Comparison of ENCODE assay signal across 8 mouse cellular contexts in genomic region chr10:24869760-24870290, GRCm38 (mm10). TPM values are rescaled to one million over a fixed set of nuclear protein-coding genes. Genes with fewer than 3 reads are reported as not detected.
A peak's percentile ranks its signal among the peaks of the same experiment; 100 is the strongest.
DNase-seq lines count a peak whose midpoint lies in the region; ATAC-seq and TF ChIP-seq lines count a peak whose summit lies in the region.

TSS of gene Med23 (plus strand) at chr10:24869986.

- no peaks in the 10 kb centered on the region for H3K27me3 ChIP-seq in ES-Bruce4 (ENCODE audit: control insufficient read depth, insufficient read depth, low read length, poor library complexity, severe bottlenecking)
- no peaks in the 10 kb centered on the region for H3K27me3 ChIP-seq in forebrain, embryonic 13.5 days
- no peaks in the 10 kb centered on the region for H3K27me3 ChIP-seq in liver, postnatal 0 days (ENCODE audit: insufficient read depth, low read length)
- no peaks in the 10 kb centered on the region for H3K27me3 ChIP-seq in neural tube, embryonic 14.5 days (ENCODE audit: control insufficient read depth, insufficient read depth, low read length)

- H3K27ac ChIP-seq in ES-Bruce4 (ENCODE audit: insufficient read depth, low read length), result no peak within 1 kb of the TSS
- no peak within 1 kb of the TSS; the same call in 1 of the 2 replicates for H3K27ac ChIP-seq in forebrain, embryonic 13.5 days
- peak within 1 kb of the TSS; percentile 49 for H3K27ac ChIP-seq in liver, postnatal 0 days (ENCODE audit: low read depth)
- H3K27ac ChIP-seq in neural tube, embryonic 14.5 days (ENCODE audit: low read depth, low read length), result no peak within 1 kb of the TSS; the same call in 1 of the 2 replicates

- no peaks in the 10 kb centered on the region for H3K4me1 ChIP-seq in ES-Bruce4 (ENCODE audit: control insufficient read depth, insufficient read depth, low read length)
- H3K4me1 ChIP-seq in forebrain, embryonic 13.5 days, result 0 out of 2 replicates have a peak, but pooled peaks cover 3% of the 10 kb centered on the region
- H3K4me1 ChIP-seq in liver, postnatal 0 days (ENCODE audit: insufficient read depth), result no peaks in the 10 kb centered on the region
- no peaks in the 10 kb centered on the region; the same call in 1 of the 2 replicates for H3K4me1 ChIP-seq in neural tube, embryonic 14.5 days (ENCODE audit: control insufficient read depth, insufficient read depth, low read length)

- peak; percentile 99 to 100 for DNase-seq in heart, postnatal 10 days
- peak; percentile 94 for DNase-seq in large intestine, adult 2 months (ENCODE audit: low read depth, low spot score)
- peak; percentile 97 for DNase-seq in liver, postnatal 0 days
- peak; percentile 97 for DNase-seq in testis, postnatal 10 days (ENCODE audit: low spot score)

- H3K9me3 ChIP-seq in ES-Bruce4 (replicated peaks; ENCODE audit: control insufficient read depth, insufficient read depth, low read length, poor library complexity, severe bottlenecking), result no peaks in the 10 kb centered on the region
- H3K9me3 ChIP-seq in forebrain, embryonic 13.5 days (replicated peaks), result no peaks in the 10 kb centered on the region
- H3K9me3 ChIP-seq in liver, postnatal 0 days (ENCODE audit: low read length), result no peaks in the 10 kb centered on the region
- H3K9me3 ChIP-seq in neural tube, embryonic 14.5 days (ENCODE audit: control insufficient read depth, low read length), result no peaks in the 10 kb centered on the region

- intact Hi-C loops in heart, postnatal 10 days (cut with DNase I), result loop anchor here (1.0 to 5.0 kb wide), 2 partner anchors 74 to 347 kb away; no protein-coding TSS in a partner anchor

- TF ChIP-seq EP300 in ES-Bruce4 (IDR thresholded peaks at IDR 0.05; ENCODE audit: insufficient read depth, low read depth, low read length), result peak; percentile 63; the same call in 1 of the 2 replicates
- TF ChIP-seq EP300 in liver, postnatal 0 days (IDR thresholded peaks at IDR 0.05; ENCODE audit: low read depth), result 0 out of 2 replicates have a peak, but pooled peaks have one; percentile 11

- H3K4me2 ChIP-seq in forebrain, embryonic 13.5 days, result peak within 1 kb of the TSS; percentile 68
- H3K4me2 ChIP-seq in liver, postnatal 0 days (ENCODE audit: low read depth, low read length), result peak within 1 kb of the TSS; percentile 75
- H3K4me2 ChIP-seq in neural tube, embryonic 14.5 days (ENCODE audit: low read depth, low read length), result peak within 1 kb of the TSS; percentile 65

- H3K36me3 ChIP-seq in ES-Bruce4 (ENCODE audit: control insufficient read depth, insufficient read depth, low read length, poor library complexity, severe bottlenecking), result peaks cover 3% of the 10 kb centered on the region; the same call in 1 of the 2 replicates
- H3K36me3 ChIP-seq in forebrain, embryonic 13.5 days (ENCODE audit: poor library complexity, severe bottlenecking), result peaks cover 33% of the 10 kb centered on the region
- peaks cover 19% of the 10 kb centered on the region for H3K36me3 ChIP-seq in liver, postnatal 0 days (replicated peaks; ENCODE audit: insufficient read depth, low read length)
- H3K36me3 ChIP-seq in neural tube, embryonic 14.5 days (ENCODE audit: control insufficient read depth, insufficient read depth, low read length), result peaks cover 14% of the 10 kb centered on the region

- peak within 1 kb of the TSS; percentile 66 for H3K9ac ChIP-seq in ES-Bruce4 (ENCODE audit: low read depth, poor library complexity, severe bottlenecking)
- H3K9ac ChIP-seq in forebrain, embryonic 13.5 days, result peak within 1 kb of the TSS; percentile 86
- H3K9ac ChIP-seq in liver, postnatal 0 days (replicated peaks), result peak within 1 kb of the TSS; percentile 89
- peak within 1 kb of the TSS; percentile 92 for H3K9ac ChIP-seq in neural tube, embryonic 14.5 days (replicated peaks; ENCODE audit: low read depth, low read length)

- 1% methylated on average over 36 of the region's 36 CpGs for WGBS in forebrain, embryonic 13.5 days
- under 1% methylated on average over 36 of the region's 36 CpGs for WGBS in large intestine, adult 2 months
- under 1% methylated on average over 36 of the region's 36 CpGs for WGBS in liver, postnatal 0 days (ENCODE audit: insufficient replicate concordance)
- WGBS in neural tube, embryonic 14.5 days, result under 1% methylated on average over 36 of the region's 36 CpGs

- peak; percentile 99 for ATAC-seq in cerebellum, adult (ENCODE audit: insufficient number of reproducible peaks, low FRiP score, low TSS enrichment)
- ATAC-seq in forebrain, embryonic 13.5 days, result peak; percentile 100
- ATAC-seq in liver, postnatal 0 days, result peak; percentile 100
- peak; percentile 100 for ATAC-seq in neural tube, embryonic 14.5 days (ENCODE audit: low read depth)

- peak within 1 kb of the TSS; percentile 94 for H3K4me3 ChIP-seq in ES-Bruce4 (ENCODE audit: low read depth, low read length)
- H3K4me3 ChIP-seq in forebrain, embryonic 13.5 days, result peak within 1 kb of the TSS; percentile 73
- H3K4me3 ChIP-seq in liver, postnatal 0 days (ENCODE audit: low read depth, low read length), result peak within 1 kb of the TSS; percentile 95
- H3K4me3 ChIP-seq in neural tube, embryonic 14.5 days (ENCODE audit: low read depth, low read length), result peak within 1 kb of the TSS; percentile 83

- TF ChIP-seq CTCF in ES-Bruce4 (IDR thresholded peaks at IDR 0.05; ENCODE audit: low read depth, low read length), result peak; percentile 82
- TF ChIP-seq CTCF in liver, postnatal 0 days (IDR thresholded peaks at IDR 0.05; ENCODE audit: low read depth), result peak; percentile 97

- TF ChIP-seq POLR2A in ES-Bruce4 (IDR thresholded peaks at IDR 0.05; ENCODE audit: insufficient read depth, low read length), result no peak

RNA-seq across cellular contexts. Expression of gene Med23, which starts in this region (rescaled TPM):
- polyA plus RNA-seq in ES-Bruce4 (2011; ENCODE audit: insufficient read depth, insufficient read length, low read depth, missing spikeins), result 38.6 and 43.2 TPM in 2 replicates
- polyA plus RNA-seq in forebrain, embryonic 13.5 days (2015; fragmentation: Nextera tagmentation; extraction: Ambion mirVana), result 27.9 and 28.8 TPM in 2 replicates
- 10 to 100 TPM; 18.7 to 19.9 TPM for total RNA-seq in heart, postnatal 10 days (2021)
- 11.8 and 17.7 TPM in 2 replicates for polyA plus RNA-seq in large intestine, adult 2 months (2012; rRNA removed)
- 3.0 and 3.4 TPM in 2 replicates for polyA plus RNA-seq in liver, postnatal 0 days (2015; fragmentation: Nextera tagmentation; extraction: Ambion mirVana)
- polyA plus RNA-seq in neural tube, embryonic 14.5 days (2014; fragmentation: Nextera tagmentation; extraction: Ambion mirVana), result 34.7 and 36.8 TPM in 2 replicates
